20 mouse cellular contexts compared by ENCODE assay signal in genomic region chr13:93637282-93638245, GRCm38 (mm10). TPM values are rescaled to one million over a fixed set of nuclear protein-coding genes. Genes with fewer than 3 reads are reported as not detected.
A peak's percentile ranks its signal among the peaks of the same experiment; 100 is the strongest.
DNase-seq lines count a peak whose midpoint lies in the region; ATAC-seq and TF ChIP-seq lines count a peak whose summit lies in the region.
"Had no signal": no experiment of that assay in that cellular context is flagged by ENCODE, and none has a peak within 500 bp of the region (broad histone marks: within the 10 kb centered on the region; RNA-seq: fewer than 3 reads in every experiment).

Gene Bhmt, minus strand, starts transcription at chr13:93637961.

- no peak within 1 kb of the TSS for H3K4me2 ChIP-seq in heart, embryonic 12.5 days
- H3K4me2 ChIP-seq in liver, embryonic 11.5 days = peak within 1 kb of the TSS; percentile 29
- H3K4me2 ChIP-seq: forebrain, embryonic 12.5 days; lung, embryonic 14.5 days; midbrain, embryonic 12.5 days had no signal

- no peak within 1 kb of the TSS for H3K4me3 ChIP-seq in heart, embryonic 10.5 days
- no peak within 1 kb of the TSS for H3K4me3 ChIP-seq in heart, embryonic 12.5 days
- H3K4me3 ChIP-seq in testis, adult 2 months (ENCODE audit: control insufficient read depth, low read depth, low read length) = peak within 1 kb of the TSS; percentile 9
- no peak within 1 kb of the TSS for H3K4me3 ChIP-seq in liver, embryonic 11.5 days (ENCODE audit: low read depth, low read length)
- H3K4me3 ChIP-seq: forebrain, embryonic 12.5 days; hindbrain, embryonic 10.5 days; midbrain, embryonic 12.5 days had no signal

- 0 out of 2 replicates have a peak within 1 kb of the TSS, but pooled peaks have one; percentile 7 for H3K27ac ChIP-seq in heart, embryonic 10.5 days
- H3K27ac ChIP-seq in heart, embryonic 12.5 days (ENCODE audit: poor library complexity, severe bottlenecking) = no peak within 1 kb of the TSS
- peak within 1 kb of the TSS; percentile 33; the same call in 1 of the 2 replicates for H3K27ac ChIP-seq in testis, adult 2 months (ENCODE audit: control insufficient read depth, insufficient read depth, low read depth, low read length)
- H3K27ac ChIP-seq in liver, embryonic 11.5 days (ENCODE audit: low read depth, low read length) = 0 out of 2 replicates have a peak within 1 kb of the TSS, but pooled peaks have one; percentile 19
- H3K27ac ChIP-seq: forebrain, embryonic 12.5 days; hindbrain, embryonic 10.5 days; macrophage; midbrain, embryonic 12.5 days had no signal

- TF ChIP-seq POLR2A in testis, adult 2 months (IDR thresholded peaks at IDR 0.05; ENCODE audit: control insufficient read depth, low read depth, low read length) = no peak; the same call in 1 of the 2 replicates

- no peak for DNase-seq in heart, embryonic 10.5 days (ENCODE audit: low spot score)
- DNase-seq in testis, postnatal 10 days (ENCODE audit: low spot score) = no peak
- DNase-seq in liver, embryonic 11.5 days (ENCODE audit: low spot score) = no peak
- peak; percentile 38 for DNase-seq in yolk sac, embryonic 10.5 days (ENCODE audit: low spot score)
- no peak for DNase-seq in urinary bladder, postnatal 4 days (ENCODE audit: low spot score in 2 of 2)
- no peak for DNase-seq in lung, postnatal 4 days
- DNase-seq: gastrocnemius, postnatal 25 days; layer of hippocampus, postnatal 36 days; lung, embryonic 14.5 days; right cerebral cortex, postnatal 14 days; thymus, postnatal 25 days had no signal

- no peak within 1 kb of the TSS for H3K9ac ChIP-seq in heart, embryonic 12.5 days
- 0 out of 2 replicates have a peak within 1 kb of the TSS, but pooled peaks have one; percentile 4 for H3K9ac ChIP-seq in liver, embryonic 11.5 days (ENCODE audit: low read depth, low read length)
- H3K9ac ChIP-seq: forebrain, embryonic 12.5 days; lung, embryonic 14.5 days; midbrain, embryonic 12.5 days had no signal

- H3K36me3 ChIP-seq in heart, embryonic 10.5 days = no peaks in the 10 kb centered on the region
- no peaks in the 10 kb centered on the region for H3K36me3 ChIP-seq in heart, embryonic 12.5 days
- no peaks in the 10 kb centered on the region for H3K36me3 ChIP-seq in testis, adult 2 months (ENCODE audit: control insufficient read depth, insufficient read depth, low read length)
- no peaks in the 10 kb centered on the region for H3K36me3 ChIP-seq in liver, embryonic 11.5 days (ENCODE audit: control insufficient read depth, insufficient read depth, low read length)
- H3K36me3 ChIP-seq: forebrain, embryonic 12.5 days; hindbrain, embryonic 10.5 days; midbrain, embryonic 12.5 days had no signal

- no peak for ATAC-seq in heart, embryonic 12.5 days (ENCODE audit: insufficient number of reproducible peaks, low FRiP score)
- ATAC-seq in liver, embryonic 11.5 days (replicated peaks; ENCODE audit: low FRiP score) = no peak

- 63% methylated on average over 19 of the region's 19 CpGs for WGBS in heart, embryonic 10.5 days
- WGBS in heart, embryonic 12.5 days = 64% methylated on average over 19 of the region's 19 CpGs
- 65% methylated on average over 19 of the region's 19 CpGs for WGBS in liver, embryonic 11.5 days

- H3K9me3 ChIP-seq in heart, embryonic 10.5 days = no peaks in the 10 kb centered on the region
- H3K9me3 ChIP-seq in heart, embryonic 12.5 days (replicated peaks) = no peaks in the 10 kb centered on the region
- H3K9me3 ChIP-seq in liver, embryonic 11.5 days (ENCODE audit: control insufficient read depth, low read length) = no peaks in the 10 kb centered on the region
- H3K9me3 ChIP-seq: forebrain, embryonic 12.5 days; hindbrain, embryonic 10.5 days; midbrain, embryonic 12.5 days had no signal

- H3K4me1 ChIP-seq in heart, embryonic 10.5 days = peaks cover 6% of the 10 kb centered on the region
- H3K4me1 ChIP-seq in heart, embryonic 12.5 days (replicated peaks) = no peaks in the 10 kb centered on the region
- peaks cover 5% of the 10 kb centered on the region; the same call in 1 of the 2 replicates for H3K4me1 ChIP-seq in testis, adult 2 months (ENCODE audit: control insufficient read depth, insufficient read depth, low read length)
- no peaks in the 10 kb centered on the region for H3K4me1 ChIP-seq in liver, embryonic 11.5 days (replicated peaks; ENCODE audit: control insufficient read depth, insufficient read depth, low read length)
- H3K4me1 ChIP-seq: forebrain, embryonic 12.5 days; midbrain, embryonic 12.5 days had no signal

- H3K27me3 ChIP-seq in heart, embryonic 10.5 days (ENCODE audit: insufficient read depth, poor library complexity, severe bottlenecking) = no peaks in the 10 kb centered on the region
- H3K27me3 ChIP-seq in heart, embryonic 12.5 days (replicated peaks) = no peaks in the 10 kb centered on the region
- no peaks in the 10 kb centered on the region for H3K27me3 ChIP-seq in testis, adult 2 months (ENCODE audit: control insufficient read depth, insufficient read depth, low read length)
- no peaks in the 10 kb centered on the region for H3K27me3 ChIP-seq in liver, embryonic 11.5 days (replicated peaks; ENCODE audit: control insufficient read depth, insufficient read depth, low read length)
- H3K27me3 ChIP-seq: forebrain, embryonic 12.5 days; midbrain, embryonic 12.5 days had no signal

- no peak for TF ChIP-seq CTCF in testis, adult 2 months (IDR thresholded peaks at IDR 0.05; ENCODE audit: control insufficient read depth, insufficient read depth, insufficient replicate concordance, low read depth, low read length)

RNA-seq across cellular contexts. Expression of gene Bhmt, which starts in this region (rescaled TPM):
- polyA plus RNA-seq in heart, embryonic 10.5 days (2016; fragmentation: Nextera tagmentation; extraction: Ambion mirVana) = 0.23 and 4.2 TPM in 2 replicates
- polyA plus RNA-seq in heart, embryonic 12.5 days (2016; fragmentation: Nextera tagmentation; extraction: Ambion mirVana) = 0.32 TPM in 1 of 2 replicates, not detected in the other
- 9.6 and 23.1 TPM in 2 replicates for polyA plus RNA-seq in testis, adult 2 months (2012; rRNA removed)
- 23.4 and 26.0 TPM in 2 replicates for polyA plus RNA-seq in liver, embryonic 11.5 days (2014; fragmentation: Nextera tagmentation; extraction: Ambion mirVana)
- polyA plus RNA-seq: embryonic facial prominence, embryonic 14.5 days; heart, embryonic 14.5 days; lung, embryonic 14.5 days; macrophage; spleen, adult 2 months had no signal
